Mouse (Mus musculus): ENCODE data around the gene Gdpd5. TPM values are rescaled to one million over a fixed set of nuclear protein-coding genes. Genes with fewer than 3 reads are reported as not detected.
"Not testable (repeated sequence)": the region's sequence is repeated elsewhere in the genome, so short reads cannot be mapped to it uniquely, and the experiment has no call there.

The Gdpd5 gene
- total RNA-seq, 4 experiments from 2014 or later, result 19.7 to 30.7 (median 24.3) TPM

GRCm38 (mm10) chr7:99366716-99367115 is 14.5 kb upstream of the Gdpd5 start:
- DNase-seq (ENCODE audit: low spot score), result no peak

- DNase-seq (ENCODE audit: low spot score), result not testable (repeated sequence)
Measured at GRCm38 (mm10) chr7:99374325-99374724, 6.9 kb upstream of the Gdpd5 start.

GRCm38 (mm10) chr7:99375455-99375854 is 5.8 kb upstream of the Gdpd5 start:
- DNase-seq (ENCODE audit: low spot score), result peak; percentile 76

GRCm38 (mm10) chr7:99378870-99379269 is 2.3 kb upstream of the Gdpd5 start:
- DNase-seq (ENCODE audit: low spot score), result no peak

- DNase-seq (ENCODE audit: low spot score), result no peak
Measured at GRCm38 (mm10) chr7:99380491-99381213, 562 bp upstream of the Gdpd5 start.

GRCm38 (mm10) chr7:99382088-99383000 is 1.1 kb downstream of the Gdpd5 start:
- DNase-seq (ENCODE audit: low spot score), result no peak

GRCm38 (mm10) chr7:99383246-99383645 is 2.0 kb downstream of the Gdpd5 start:
- no peak for DNase-seq (ENCODE audit: low spot score)

GRCm38 (mm10) chr7:99384101-99384611 is 2.9 kb downstream of the Gdpd5 start:
- peak; percentile 61 for DNase-seq (ENCODE audit: low spot score)

- peak; percentile 35 for DNase-seq (ENCODE audit: low spot score)
Measured at GRCm38 (mm10) chr7:99386030-99386429, 4.8 kb downstream of the Gdpd5 start.

- no peak for DNase-seq (ENCODE audit: low spot score)
Measured at GRCm38 (mm10) chr7:99386811-99387210, 5.6 kb downstream of the Gdpd5 start.

- DNase-seq (ENCODE audit: low spot score), result no peak
Measured at GRCm38 (mm10) chr7:99387356-99387755, 6.1 kb downstream of the Gdpd5 start.

- no peak for DNase-seq (ENCODE audit: low spot score)
Measured at GRCm38 (mm10) chr7:99390559-99390958, 9.3 kb downstream of the Gdpd5 start.

- no peak for DNase-seq (ENCODE audit: low spot score)
Measured at GRCm38 (mm10) chr7:99392696-99393095, 11.5 kb downstream of the Gdpd5 start.

GRCm38 (mm10) chr7:99393711-99394325 is 12.6 kb downstream of the Gdpd5 start:
- no peak for DNase-seq (ENCODE audit: low spot score)

GRCm38 (mm10) chr7:99395385-99395784 is 14.2 kb downstream of the Gdpd5 start:
- no peak for DNase-seq (ENCODE audit: low spot score)

GRCm38 (mm10) chr7:99395908-99396616 is 14.8 kb downstream of the Gdpd5 start:
- DNase-seq (ENCODE audit: low spot score), result no peak

- DNase-seq (ENCODE audit: low spot score), result peak; percentile 43
Measured at GRCm38 (mm10) chr7:99396994-99397659, 15.9 kb downstream of the Gdpd5 start.

- DNase-seq (ENCODE audit: low spot score), result no peak
Measured at GRCm38 (mm10) chr7:99401373-99401772, 20.2 kb downstream of the Gdpd5 start.

GRCm38 (mm10) chr7:99402477-99402876 is 21.3 kb downstream of the Gdpd5 start:
- DNase-seq (ENCODE audit: low spot score), result no peak

- DNase-seq (ENCODE audit: low spot score), result no peak
Measured at GRCm38 (mm10) chr7:99403254-99403653, 22.0 kb downstream of the Gdpd5 start.

All from heart, adult 8-10 months (tissue).